Mouse (Mus musculus): ENCODE data around the gene Hyal1. TPM values are rescaled to one million over a fixed set of nuclear protein-coding genes. Genes with fewer than 3 reads are reported as not detected.
"Not testable (repeated sequence)": the region's sequence is repeated elsewhere in the genome, so short reads cannot be mapped to it uniquely, and the experiment has no call there.

Gene Hyal1
- total RNA-seq, 2 experiments from 2014 or later, result 4.4 to 6.8 TPM

GRCm38 (mm10) chr9:107549297-107550074, 27.2 kb upstream of the Hyal1 start:
- no peak for DNase-seq (ENCODE audit: low spot score in 2 of 2)
- intact Hi-C loops (cut with DNase I), result no loop called here

- intact Hi-C loops (cut with DNase I), result no loop called here
- DNase-seq (ENCODE audit: low spot score in 2 of 2), result no peak
These were observed 26.1 kb upstream of the Hyal1 start for GRCm38 (mm10) chr9:107550491-107551116.

- intact Hi-C loops (cut with DNase I), result no loop called here
- no peak for DNase-seq (ENCODE audit: low spot score in 2 of 2)
These were observed 25.4 kb upstream of the Hyal1 start, which contains the start of gene Rassf1 for GRCm38 (mm10) chr9:107551117-107551889. Gene Rassf1, plus strand, starts transcription at chr9:107551555.

- intact Hi-C loops (cut with DNase I), result no loop called here
- DNase-seq (ENCODE audit: low spot score in 2 of 2), result no peak
These were observed 24.8 kb upstream of the Hyal1 start for GRCm38 (mm10) chr9:107551890-107552355.

GRCm38 (mm10) chr9:107552690-107553393, 23.9 kb upstream of the Hyal1 start:
- no peak for DNase-seq (ENCODE audit: low spot score in 2 of 2)
- intact Hi-C loops (cut with DNase I), result no loop called here

GRCm38 (mm10) chr9:107553541-107554318, 23.0 kb upstream of the Hyal1 start:
- peak in 1 of 2 experiments; percentile 54 for DNase-seq (ENCODE audit: low spot score in 2 of 2)
- intact Hi-C loops (cut with DNase I), result no loop called here

GRCm38 (mm10) chr9:107554319-107554825, 22.4 kb upstream of the Hyal1 start:
- intact Hi-C loops (cut with DNase I), result no loop called here
- DNase-seq (ENCODE audit: low spot score in 2 of 2), result peak; percentile 94 to 95

- no peak for DNase-seq (ENCODE audit: low spot score in 2 of 2)
- intact Hi-C loops (cut with DNase I), result no loop called here
These were observed 21.7 kb upstream of the Hyal1 start for GRCm38 (mm10) chr9:107555031-107555457.

GRCm38 (mm10) chr9:107555701-107556100, 21.0 kb upstream of the Hyal1 start:
- DNase-seq (ENCODE audit: low spot score in 2 of 2), result no peak
- intact Hi-C loops (cut with DNase I), result no loop called here

- intact Hi-C loops (cut with DNase I), result no loop called here
- DNase-seq (ENCODE audit: low spot score in 2 of 2), result no peak
These were observed 20.4 kb upstream of the Hyal1 start for GRCm38 (mm10) chr9:107556346-107556745.

- intact Hi-C loops (cut with DNase I), result no loop called here
- peak; percentile 95 to 96 for DNase-seq (ENCODE audit: low spot score in 2 of 2)
These were observed 13.6 kb upstream of the Hyal1 start, which contains the start of gene Tusc2 for GRCm38 (mm10) chr9:107563029-107563581. Gene Tusc2, plus strand, starts transcription at chr9:107563255.

GRCm38 (mm10) chr9:107565556-107565955, 11.2 kb upstream of the Hyal1 start:
- DNase-seq (ENCODE audit: low spot score in 2 of 2); intact Hi-C loops (cut with DNase I): not testable (repeated sequence)

GRCm38 (mm10) chr9:107566041-107566709, 10.6 kb upstream of the Hyal1 start:
- intact Hi-C loops (cut with DNase I), result no loop called here
- peak; percentile 62 to 73 for DNase-seq (ENCODE audit: low spot score in 2 of 2)

GRCm38 (mm10) chr9:107566855-107567254, 9.9 kb upstream of the Hyal1 start:
- intact Hi-C loops (cut with DNase I), result no loop called here
- no peak for DNase-seq (ENCODE audit: low spot score in 2 of 2)

GRCm38 (mm10) chr9:107567702-107568319, 8.9 kb upstream of the Hyal1 start, which contains the start of gene Hyal2:
Gene Hyal2, plus strand, starts transcription at chr9:107567945.
- intact Hi-C loops (cut with DNase I), result no loop called here
- no peak for DNase-seq (ENCODE audit: low spot score in 2 of 2)

- DNase-seq (ENCODE audit: low spot score in 2 of 2), result peak; percentile 78 to 84
- intact Hi-C loops (cut with DNase I), result no loop called here
These were observed 8.1 kb upstream of the Hyal1 start for GRCm38 (mm10) chr9:107568331-107569261.

All from left cerebral cortex, postnatal 36 days (tissue).